Mouse (Mus musculus) lung, postnatal 0 days (tissue): ENCODE measurements around the gene Syngr4.

Source experiments
- CTCF ChIP-seq: IDR thresholded peaks from 2 replicates; pipeline ENCODE4 v1.5.1; 2016; ENCODE audit warnings: antibody characterized with exemption, mild to moderate bottlenecking
- EP300 ChIP-seq: IDR thresholded peaks from 2 replicates; pipeline ENCODE4 v1.6.1; 2016; ENCODE audit warnings: antibody characterized with exemption, mild to moderate bottlenecking, control low read depth

- TF ChIP-seq CTCF = no peak
- TF ChIP-seq EP300 = no peak
Observed at GRCm38 (mm10) chr7:45928626-45929295, 32.2 kb upstream of the Syngr4 start.
